Mouse (Mus musculus): ENCODE data around the gene Dusp14.

DNA sequence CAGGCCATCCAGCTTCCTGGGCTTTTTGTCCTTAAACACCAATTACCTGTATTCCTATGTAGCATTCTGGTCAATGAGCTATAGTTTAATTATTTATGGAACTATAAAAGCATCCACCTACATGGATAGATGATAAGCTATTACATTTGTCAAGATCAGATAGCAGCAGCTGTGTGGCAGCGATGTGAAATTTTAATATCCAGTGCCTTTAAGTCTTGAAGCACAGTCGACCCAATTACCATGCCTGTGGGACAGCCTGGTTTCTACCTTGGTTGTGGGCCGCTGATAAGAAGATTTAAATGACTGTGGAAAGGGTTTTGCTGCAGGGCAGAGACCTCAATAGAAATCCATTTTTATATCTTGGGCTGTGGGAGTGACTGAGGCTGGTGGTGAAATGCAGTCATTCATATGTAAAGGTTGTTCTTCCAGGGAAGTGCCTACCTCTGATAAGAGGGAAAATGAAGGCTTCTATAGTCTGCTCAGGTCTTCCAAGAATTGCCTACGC, 69.6 kb downstream of the Dusp14 start:
- no peak for TF ChIP-seq CTCF (IDR thresholded peaks at IDR 0.05; ENCODE audit: extremely low read depth, insufficient read depth, insufficient read length, insufficient replicate concordance)
- no peak for TF ChIP-seq POLR2A (IDR thresholded peaks at IDR 0.05; ENCODE audit: low read depth, low read length)
